Mouse (Mus musculus) layer of hippocampus, adult 9-11 months (tissue): ENCODE data around the gene Tuba1b.

Source experiments
- DNase-seq: peaks from one replicate; pipeline ENCODE4 v3.0.0; 2022

Tuba1b gene

GRCm38 (mm10) chr15:98886667-98887387 is 47.5 kb downstream of the Tuba1b start:
- DNase-seq, result no peak

GRCm38 (mm10) chr15:98884106-98884505 is 50.3 kb downstream of the Tuba1b start:
- no peak for DNase-seq

- DNase-seq, result no peak
Measured at GRCm38 (mm10) chr15:98883661-98884060, 50.7 kb downstream of the Tuba1b start.

- no peak for DNase-seq
Measured at GRCm38 (mm10) chr15:98881656-98882008, 52.7 kb downstream of the Tuba1b start.
